Mouse (Mus musculus): ENCODE measurements around the gene Iqsec3. TPM values are rescaled to one million over a fixed set of nuclear protein-coding genes. Genes with fewer than 3 reads are reported as not detected.
"Not testable (repeated sequence)": the region's sequence is repeated elsewhere in the genome, so short reads cannot be mapped to it uniquely, and the experiment has no call there.

Gene Iqsec3
- polyA plus RNA-seq, 1 experiment from 2014 or later, result not detected

DNA sequence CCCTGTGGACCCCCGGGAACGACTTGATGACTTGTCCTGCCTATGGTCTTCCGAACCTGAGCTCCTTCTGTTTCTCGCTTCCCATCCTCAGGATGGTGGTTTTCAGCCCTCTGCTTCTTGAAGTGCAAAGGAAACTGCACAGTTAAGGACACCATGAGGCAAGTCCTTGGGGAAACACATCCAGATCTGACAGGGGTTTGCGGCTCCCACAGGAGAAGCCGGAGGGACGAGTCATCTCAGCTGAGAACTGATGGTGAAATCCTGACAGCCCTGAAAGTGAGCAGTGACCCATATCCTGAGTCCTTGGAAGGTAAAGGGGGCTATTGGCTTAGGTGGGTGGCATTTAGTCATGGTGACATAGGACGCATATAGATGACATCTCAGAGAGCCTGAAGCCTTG is 92.9 kb downstream of the Iqsec3 start:
- no peak overlapping the region for H3K27ac ChIP-seq (ENCODE audit: low read length)
- H3K4me2 ChIP-seq (ENCODE audit: low read depth, low read length), result no peak overlapping the region
- no peaks in the 10 kb centered on the region for H3K36me3 ChIP-seq (ENCODE audit: control insufficient read depth, insufficient read depth, low read length)
- 79% methylated on average over 8 of the region's 8 CpGs for WGBS
- no peak overlapping the region for H3K4me3 ChIP-seq (ENCODE audit: low read length)
- H3K9me3 ChIP-seq (ENCODE audit: control insufficient read depth, low read length), result no peaks in the 10 kb centered on the region
- 0 out of 2 replicates have a peak, but pooled peaks cover 2% of the 10 kb centered on the region for H3K4me1 ChIP-seq (replicated peaks; ENCODE audit: control insufficient read depth, insufficient read depth, low read length)
- no peak overlapping the region for H3K9ac ChIP-seq (ENCODE audit: low read length)
- no peaks in the 10 kb centered on the region; the same call in 1 of the 2 replicates for H3K27me3 ChIP-seq (ENCODE audit: control insufficient read depth, insufficient read depth, low read depth, low read length)
- ATAC-seq (ENCODE audit: low read depth), result no peak

- Histone ChIP-seq H3K27ac (ENCODE audit: low read length) (no peak overlapping the region), H3K4me3 (ENCODE audit: low read length) (no peak overlapping the region), H3K27me3 (ENCODE audit: control insufficient read depth, insufficient read depth, low read depth, low read length) (no peaks in the 10 kb centered on the region; the same call in 1 of the 2 replicates), H3K4me1 (replicated peaks; ENCODE audit: control insufficient read depth, insufficient read depth, low read length) (0 out of 2 replicates have a peak, but pooled peaks cover 2% of the 10 kb centered on the region), H3K9me3 (ENCODE audit: control insufficient read depth, low read length) (no peaks in the 10 kb centered on the region), H3K4me2 (ENCODE audit: low read depth, low read length) (no peak overlapping the region), H3K36me3 (ENCODE audit: control insufficient read depth, insufficient read depth, low read length) (no peaks in the 10 kb centered on the region), H3K9ac (ENCODE audit: low read length) (no peak overlapping the region)
- no peak for ATAC-seq (ENCODE audit: low read depth)
- 48% methylated on average over 4 of the region's 4 CpGs for WGBS
These were observed 95.2 kb downstream of the Iqsec3 start for GRCm38 (mm10) chr6:121378256-121378655.

- H3K9me3 ChIP-seq (ENCODE audit: control insufficient read depth, low read length), result no peaks in the 10 kb centered on the region
- no peak overlapping the region for H3K4me2 ChIP-seq (ENCODE audit: low read depth, low read length)
- H3K27ac ChIP-seq (ENCODE audit: low read length), result no peak overlapping the region
- 58% methylated on average over 12 of the region's 12 CpGs for WGBS
- 0 out of 2 replicates have a peak, but pooled peaks cover 2% of the 10 kb centered on the region for H3K4me1 ChIP-seq (replicated peaks; ENCODE audit: control insufficient read depth, insufficient read depth, low read length)
- H3K9ac ChIP-seq (ENCODE audit: low read length), result no peak overlapping the region
- H3K4me3 ChIP-seq (ENCODE audit: low read length), result no peak overlapping the region
- H3K36me3 ChIP-seq (ENCODE audit: control insufficient read depth, insufficient read depth, low read length), result no peaks in the 10 kb centered on the region
- ATAC-seq (ENCODE audit: low read depth), result no peak
- no peaks in the 10 kb centered on the region; the same call in 1 of the 2 replicates for H3K27me3 ChIP-seq (ENCODE audit: control insufficient read depth, insufficient read depth, low read depth, low read length)
These were observed 97.3 kb downstream of the Iqsec3 start for GRCm38 (mm10) chr6:121376159-121376558.

GRCm38 (mm10) chr6:121371197-121371980 is 102.1 kb downstream of the Iqsec3 start:
- Histone ChIP-seq H3K27ac (ENCODE audit: low read length) (no peak overlapping the region), H3K9ac (ENCODE audit: low read length) (no peak overlapping the region), H3K36me3 (ENCODE audit: control insufficient read depth, insufficient read depth, low read length) (no peaks in the 10 kb centered on the region), H3K27me3 (ENCODE audit: control insufficient read depth, insufficient read depth, low read depth, low read length) (no peaks in the 10 kb centered on the region), H3K4me2 (ENCODE audit: low read depth, low read length) (no peak overlapping the region), H3K9me3 (ENCODE audit: control insufficient read depth, low read length) (no peaks in the 10 kb centered on the region), H3K4me3 (ENCODE audit: low read length) (no peak overlapping the region), H3K4me1 (replicated peaks; ENCODE audit: control insufficient read depth, insufficient read depth, low read length) (no peaks in the 10 kb centered on the region)
- 57% methylated on average over 10 of the region's 10 CpGs for WGBS
- ATAC-seq (ENCODE audit: low read depth), result no peak

GRCm38 (mm10) chr6:121367099-121367498 is 106.4 kb downstream of the Iqsec3 start:
- 63% methylated on average over 3 of the region's 3 CpGs for WGBS
- Histone ChIP-seq H3K4me3 (ENCODE audit: low read length) (no peak overlapping the region), H3K4me2 (ENCODE audit: low read depth, low read length) (no peak overlapping the region), H3K27ac (ENCODE audit: low read length) (no peak overlapping the region), H3K27me3 (ENCODE audit: control insufficient read depth, insufficient read depth, low read depth, low read length) (no peaks in the 10 kb centered on the region), H3K9ac (ENCODE audit: low read length) (no peak overlapping the region), H3K4me1 (replicated peaks; ENCODE audit: control insufficient read depth, insufficient read depth, low read length) (no peaks in the 10 kb centered on the region), H3K9me3 (ENCODE audit: control insufficient read depth, low read length) (no peaks in the 10 kb centered on the region), H3K36me3 (ENCODE audit: control insufficient read depth, insufficient read depth, low read length) (no peaks in the 10 kb centered on the region)
- ATAC-seq (ENCODE audit: low read depth), result no peak

- H3K27me3 ChIP-seq (ENCODE audit: control insufficient read depth, insufficient read depth, low read depth, low read length); H3K36me3 ChIP-seq (ENCODE audit: control insufficient read depth, insufficient read depth, low read length); H3K9ac ChIP-seq (ENCODE audit: low read length); ATAC-seq (ENCODE audit: low read depth); H3K9me3 ChIP-seq (ENCODE audit: control insufficient read depth, low read length); H3K4me1 ChIP-seq (replicated peaks; ENCODE audit: control insufficient read depth, insufficient read depth, low read length); H3K4me2 ChIP-seq (ENCODE audit: low read depth, low read length); H3K27ac ChIP-seq (ENCODE audit: low read length); H3K4me3 ChIP-seq (ENCODE audit: low read length): not testable (repeated sequence)
- WGBS, result 7% methylated on average over 2 of the region's 2 CpGs
These were observed 106.9 kb downstream of the Iqsec3 start for GRCm38 (mm10) chr6:121366537-121366936.

- Histone ChIP-seq H3K4me3 (ENCODE audit: low read length) (no peak overlapping the region), H3K27ac (ENCODE audit: low read length) (no peak overlapping the region), H3K4me1 (replicated peaks; ENCODE audit: control insufficient read depth, insufficient read depth, low read length) (no peaks in the 10 kb centered on the region), H3K9ac (ENCODE audit: low read length) (no peak overlapping the region), H3K27me3 (ENCODE audit: control insufficient read depth, insufficient read depth, low read depth, low read length) (no peaks in the 10 kb centered on the region), H3K4me2 (ENCODE audit: low read depth, low read length) (no peak overlapping the region), H3K36me3 (ENCODE audit: control insufficient read depth, insufficient read depth, low read length) (no peaks in the 10 kb centered on the region), H3K9me3 (ENCODE audit: control insufficient read depth, low read length) (no peaks in the 10 kb centered on the region)
- no peak for ATAC-seq (ENCODE audit: low read depth)
- 67% methylated on average over 4 of the region's 4 CpGs for WGBS
These were observed 109.5 kb downstream of the Iqsec3 start for GRCm38 (mm10) chr6:121363956-121364355.

- Histone ChIP-seq H3K4me3 (ENCODE audit: low read length) (no peak overlapping the region), H3K36me3 (ENCODE audit: control insufficient read depth, insufficient read depth, low read length) (no peaks in the 10 kb centered on the region), H3K27ac (ENCODE audit: low read length) (no peak overlapping the region), H3K27me3 (ENCODE audit: control insufficient read depth, insufficient read depth, low read depth, low read length) (no peaks in the 10 kb centered on the region), H3K9me3 (ENCODE audit: control insufficient read depth, low read length) (no peaks in the 10 kb centered on the region), H3K4me2 (ENCODE audit: low read depth, low read length) (no peak overlapping the region), H3K4me1 (replicated peaks; ENCODE audit: control insufficient read depth, insufficient read depth, low read length) (no peaks in the 10 kb centered on the region), H3K9ac (ENCODE audit: low read length) (no peak overlapping the region)
- WGBS, result 58% methylated on average over 6 of the region's 6 CpGs
- no peak for ATAC-seq (ENCODE audit: low read depth)
These were observed 110.4 kb downstream of the Iqsec3 start for GRCm38 (mm10) chr6:121363061-121363460.

DNA sequence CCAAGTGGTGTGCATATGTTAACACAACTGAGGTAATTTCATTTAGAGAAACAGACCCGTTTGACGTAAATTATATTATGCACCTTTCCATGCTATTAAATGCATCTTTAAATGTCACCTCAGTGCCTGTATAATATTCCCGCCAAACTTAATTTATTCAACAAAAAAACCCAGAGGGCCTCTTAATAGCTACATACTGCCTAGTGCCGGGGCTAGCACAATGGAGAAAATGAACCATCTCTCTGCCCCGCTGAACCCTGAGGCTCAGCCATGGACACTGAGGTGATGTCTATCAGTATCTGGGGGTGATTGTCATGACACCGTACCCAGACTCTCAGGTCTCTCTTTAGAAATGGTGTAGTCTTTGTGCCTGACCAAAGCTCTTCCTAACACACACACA is 116.2 kb downstream of the Iqsec3 start:
- WGBS, result 84% methylated on average over 6 of the region's 6 CpGs
- H3K27me3 ChIP-seq (ENCODE audit: control insufficient read depth, insufficient read depth, low read depth, low read length), result no peaks in the 10 kb centered on the region
- H3K4me1 ChIP-seq (replicated peaks; ENCODE audit: control insufficient read depth, insufficient read depth, low read length), result no peaks in the 10 kb centered on the region

More for the DNA sequence above, 116.2 kb downstream of the Iqsec3 start:
- Histone ChIP-seq H3K36me3 (ENCODE audit: control insufficient read depth, insufficient read depth, low read length) (no peaks in the 10 kb centered on the region), H3K9ac (ENCODE audit: low read length) (no peak overlapping the region), H3K4me3 (ENCODE audit: low read length) (no peak overlapping the region), H3K4me2 (ENCODE audit: low read depth, low read length) (no peak overlapping the region), H3K9me3 (ENCODE audit: control insufficient read depth, low read length) (no peaks in the 10 kb centered on the region), H3K27ac (ENCODE audit: low read length) (no peak overlapping the region)
- ATAC-seq (ENCODE audit: low read depth), result no peak

All from lung, embryonic 16.5 days (tissue).